Mouse (Mus musculus) testis, adult 2 months (tissue): ENCODE measurements around the gene Vwa7.

Experiments used
- CTCF ChIP-seq: fragments of 200-500 bp; IDR thresholded peaks from 2 replicates; pipeline ENCODE4 v1.5.1; 2012; ENCODE audit warnings: low read depth, mild to moderate bottlenecking, inconsistent platforms, low read length, moderate library complexity; ENCODE audit not compliant: control insufficient read depth, insufficient read depth, insufficient replicate concordance
- POLR2A ChIP-seq: fragments of 200-500 bp; IDR thresholded peaks from 2 replicates; pipeline ENCODE4 v1.6.1; 2012; ENCODE audit warnings: low read depth, mild to moderate bottlenecking, inconsistent platforms, low read length, moderate library complexity; ENCODE audit not compliant: control insufficient read depth

DNA sequence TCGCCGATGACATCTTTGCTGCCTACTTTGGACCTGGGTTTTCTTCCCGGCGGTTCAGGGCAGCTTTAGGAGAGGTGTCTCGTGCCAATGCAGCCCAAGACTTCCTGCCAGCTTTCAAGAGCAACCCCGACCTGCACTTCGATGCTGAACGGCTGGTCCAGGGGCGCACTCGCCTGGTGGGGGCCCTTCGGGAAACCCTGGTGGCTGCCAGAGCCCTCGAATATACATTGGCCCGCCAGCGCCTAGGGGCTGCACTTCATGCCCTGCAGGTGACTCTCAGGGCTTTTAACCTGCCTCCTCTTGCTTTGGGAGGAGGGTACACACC is 1.3 kb downstream of the Vwa7 start:
- TF ChIP-seq CTCF (no peak), POLR2A (no peak)
